Mouse (Mus musculus) frontal cortex, adult 2 months (tissue): Measurements from ENCODE around the gene Cacna1g. TPM values are rescaled to one million over a fixed set of nuclear protein-coding genes. Genes with fewer than 3 reads are reported as not detected.
"Not testable (repeated sequence)": the region's sequence is repeated elsewhere in the genome, so short reads cannot be mapped to it uniquely, and the experiment has no call there.

Source experiments
- DNase-seq, 2 experiments: peaks; one replicate each; pipeline ENCODE4 v3.0.0; 2022; ENCODE audit warnings: low spot score in 1 of 2; ENCODE audit errors: extremely low spot score in 1 of 2
- polyA plus RNA-seq: library from polyadenylated mRNA; depleted of rRNA; stranded (reverse); fragments of >200 nt; gene quantifications from 2 replicates; pipeline ENCODE4 v1.2.3, GENCODE M21; 2012

The Cacna1g gene
- polyA plus RNA-seq, 1 experiment = 191 TPM

GRCm38 (mm10) chr11:94407803-94408321, 66.1 kb downstream of the Cacna1g start:
- peak in 1 of 2 experiments; percentile 48 for DNase-seq

DNA sequence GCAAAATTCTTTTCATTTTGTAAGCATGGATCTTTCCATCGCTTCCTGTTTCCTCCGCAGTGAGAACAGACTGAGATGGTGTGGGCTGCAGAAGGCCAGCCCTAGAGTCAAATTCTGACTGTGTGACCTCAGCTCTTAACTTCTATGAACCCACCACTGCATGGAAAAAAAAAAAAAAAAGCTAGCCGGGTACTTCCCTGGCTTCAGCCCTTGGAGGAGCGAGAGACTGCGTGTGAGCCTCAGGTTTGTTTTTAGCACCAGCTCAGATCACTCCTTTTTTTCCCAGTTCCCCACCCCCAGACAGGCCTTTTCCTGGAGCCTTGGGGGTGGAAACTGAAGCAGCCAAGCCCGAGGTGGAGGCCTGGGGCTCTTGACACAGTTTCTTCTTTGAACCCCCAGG, 68.7 kb downstream of the Cacna1g start:
- DNase-seq = peak in 1 of 2 experiments; percentile 76

- DNase-seq = peak; percentile 70 to 95
Observed at GRCm38 (mm10) chr11:94404641-94405260, 69.2 kb downstream of the Cacna1g start.

- DNase-seq = no peak
Observed at GRCm38 (mm10) chr11:94404178-94404577, 69.8 kb downstream of the Cacna1g start.

- peak in 1 of 2 experiments; percentile 37 for DNase-seq
Observed at GRCm38 (mm10) chr11:94403757-94404156, 70.2 kb downstream of the Cacna1g start.

GRCm38 (mm10) chr11:94402731-94403130, 71.3 kb downstream of the Cacna1g start:
- no peak for DNase-seq

DNA sequence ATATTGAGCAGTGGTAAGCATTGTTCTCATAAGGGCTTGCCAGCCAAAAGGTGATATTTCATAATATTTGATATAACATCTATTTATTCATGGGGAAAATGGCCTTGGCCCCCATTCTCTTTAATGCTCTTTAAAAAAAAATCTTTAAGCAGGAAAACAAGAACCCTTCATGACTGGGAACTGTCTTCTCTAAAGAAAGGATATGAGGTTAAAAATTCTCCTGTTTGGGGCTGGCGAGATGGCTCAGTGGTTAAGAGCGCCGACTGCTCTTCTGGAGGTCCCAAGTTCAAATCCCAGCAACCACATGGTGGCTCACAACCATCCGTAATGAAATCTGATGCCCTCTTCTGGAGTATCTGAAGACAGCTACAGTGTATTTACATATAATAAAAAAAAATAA, 72.0 kb downstream of the Cacna1g start:
- not testable (repeated sequence) for DNase-seq

GRCm38 (mm10) chr11:94400996-94401395, 73.0 kb downstream of the Cacna1g start:
- DNase-seq = no peak

DNA sequence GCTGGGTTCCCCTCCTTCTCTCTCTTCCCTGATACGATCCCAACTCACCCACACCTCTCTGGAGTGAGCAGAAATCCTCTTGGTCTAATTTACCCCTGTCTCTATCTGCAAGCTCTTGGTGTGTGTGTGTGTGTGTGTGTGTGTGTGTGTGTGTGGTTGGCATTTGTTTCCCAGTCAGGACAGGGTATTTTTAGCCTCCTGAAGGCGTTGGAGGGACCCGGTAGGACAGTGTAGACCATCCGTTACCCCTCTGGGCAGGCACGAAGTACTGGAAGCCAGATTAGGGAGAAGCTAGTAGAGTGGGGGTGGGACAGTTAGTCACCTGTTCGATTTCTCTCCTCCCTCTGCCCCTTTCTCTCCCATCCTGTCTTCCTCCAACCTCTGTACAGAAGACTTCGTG, 79.9 kb downstream of the Cacna1g start:
- DNase-seq = no peak

DNA sequence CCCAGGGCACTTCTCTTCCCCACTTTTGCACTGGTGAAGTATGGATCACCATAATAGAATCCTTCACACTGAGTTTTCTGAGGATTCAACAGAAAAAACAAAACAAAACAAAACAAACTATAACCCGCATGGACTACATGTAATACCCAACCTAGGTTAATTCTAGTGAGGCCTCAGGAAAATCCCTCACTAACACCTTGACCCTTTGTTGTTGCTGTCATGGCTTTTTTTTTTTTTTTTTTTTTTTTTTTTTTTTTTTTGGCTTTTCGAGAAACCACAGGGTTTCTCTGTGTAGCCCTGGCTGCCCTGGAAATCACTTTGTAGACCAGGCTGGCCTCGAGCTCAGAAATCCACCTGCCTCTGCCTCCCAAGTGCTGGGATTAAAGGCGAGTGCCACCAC, 80.5 kb downstream of the Cacna1g start:
- DNase-seq = not testable (repeated sequence)

DNA sequence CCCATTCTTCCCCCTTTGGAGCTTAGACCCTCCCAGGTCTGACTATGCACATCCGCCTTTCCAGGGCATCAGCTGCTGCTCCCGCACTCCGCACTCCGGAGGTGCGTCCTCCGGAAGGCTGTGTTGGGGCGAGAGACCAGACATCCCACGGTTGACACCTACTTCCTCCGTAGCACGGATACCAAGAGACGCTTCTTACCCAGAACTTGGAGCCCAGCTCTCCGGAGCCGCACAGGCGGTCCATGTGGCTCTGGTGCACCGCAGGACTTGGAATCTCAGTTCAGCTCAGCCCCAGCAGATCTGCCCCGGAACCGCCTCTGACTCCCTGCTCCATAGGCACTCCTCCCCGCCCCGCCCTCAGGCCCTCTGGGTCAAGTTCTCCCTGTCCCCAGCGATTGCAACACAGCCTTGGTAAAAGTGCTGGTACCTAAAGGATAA, 81.3 kb downstream of the Cacna1g start, which contains the start of gene Abcc3:
Gene Abcc3 (minus strand): TSS at position 326 of the 438 bp plus-strand sequence.
- no peak for DNase-seq

DNA sequence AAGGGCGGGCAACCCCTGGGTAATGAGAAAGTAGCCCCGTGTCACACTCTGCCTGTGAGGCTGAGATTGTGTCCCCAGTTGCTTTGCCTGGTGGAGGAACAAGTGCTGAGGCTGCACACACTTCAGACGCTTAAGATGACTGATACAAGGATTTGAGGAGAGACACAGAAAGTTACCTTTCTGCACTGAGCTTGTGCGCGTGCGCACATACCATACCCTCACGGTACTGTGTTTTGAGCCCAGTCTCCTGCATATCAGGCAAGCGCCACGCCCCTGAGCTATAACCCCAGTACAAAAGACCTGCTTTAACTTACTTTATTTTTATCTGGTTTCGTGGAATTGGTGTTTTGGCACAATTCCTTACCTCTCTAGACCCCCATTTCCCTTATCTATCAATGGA, 82.3 kb downstream of the Cacna1g start:
- DNase-seq = no peak

GRCm38 (mm10) chr11:94390825-94391224, 83.2 kb downstream of the Cacna1g start:
- DNase-seq = no peak

DNA sequence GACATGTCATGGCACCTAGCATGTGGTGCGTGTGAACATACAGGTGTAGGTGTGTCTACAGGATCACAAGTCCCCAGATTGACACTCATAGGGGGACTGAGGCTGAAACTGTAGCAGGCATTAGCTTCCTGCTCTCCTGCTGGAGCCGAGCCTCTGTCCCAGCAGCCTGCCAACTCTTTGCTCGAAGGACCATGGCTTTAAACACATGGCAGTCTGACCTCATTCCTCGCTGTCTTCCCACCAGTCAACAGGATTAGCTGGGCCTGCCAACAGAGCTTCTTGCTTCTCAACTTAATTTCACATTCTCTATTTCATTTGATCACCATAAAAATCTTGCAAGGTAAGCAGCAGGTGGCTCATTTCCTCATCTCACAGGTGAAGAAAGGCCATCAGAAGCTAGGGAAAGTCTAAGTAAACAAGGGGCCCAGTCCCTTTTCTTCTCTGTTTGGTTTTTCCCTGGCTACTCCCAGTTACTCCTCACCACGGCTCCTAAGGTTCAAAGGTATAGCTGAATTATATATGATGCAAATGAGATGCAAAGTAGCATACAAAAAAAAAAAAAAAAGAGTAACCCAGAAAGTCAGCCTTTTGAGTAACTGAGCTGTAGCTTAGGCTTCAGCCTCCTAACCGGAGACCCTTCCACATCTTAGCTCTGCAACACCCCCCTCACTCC, 84.1 kb downstream of the Cacna1g start:
- no peak for DNase-seq

DNA sequence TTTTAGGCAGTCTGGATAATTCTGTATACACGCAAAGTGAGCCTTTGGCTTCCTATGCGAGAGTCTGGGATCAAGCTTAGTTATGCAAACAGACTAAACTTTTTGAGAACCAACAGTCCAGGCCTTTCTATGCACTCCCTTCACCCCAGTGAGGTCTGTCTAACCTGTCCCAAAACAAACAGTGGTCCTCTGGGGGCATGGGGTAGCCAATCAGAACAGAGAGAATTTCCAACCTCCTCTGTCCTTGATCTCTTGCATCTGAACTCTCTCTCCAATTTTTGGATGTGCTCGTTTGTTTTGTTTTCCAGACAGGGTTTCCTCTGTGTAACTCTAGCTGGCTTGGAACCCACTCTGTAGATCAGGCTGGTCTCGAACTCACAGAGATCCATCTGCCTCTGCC, 85.0 kb downstream of the Cacna1g start:
- DNase-seq = no peak

- DNase-seq = no peak
Observed at GRCm38 (mm10) chr11:94387756-94388155, 86.2 kb downstream of the Cacna1g start.

- DNase-seq = no peak
Observed at GRCm38 (mm10) chr11:94385977-94386771, 87.8 kb downstream of the Cacna1g start.

- no peak for DNase-seq
Observed at GRCm38 (mm10) chr11:94379736-94380135, 94.3 kb downstream of the Cacna1g start.

- DNase-seq = no peak
Observed at GRCm38 (mm10) chr11:94379061-94379460, 94.9 kb downstream of the Cacna1g start.

DNA sequence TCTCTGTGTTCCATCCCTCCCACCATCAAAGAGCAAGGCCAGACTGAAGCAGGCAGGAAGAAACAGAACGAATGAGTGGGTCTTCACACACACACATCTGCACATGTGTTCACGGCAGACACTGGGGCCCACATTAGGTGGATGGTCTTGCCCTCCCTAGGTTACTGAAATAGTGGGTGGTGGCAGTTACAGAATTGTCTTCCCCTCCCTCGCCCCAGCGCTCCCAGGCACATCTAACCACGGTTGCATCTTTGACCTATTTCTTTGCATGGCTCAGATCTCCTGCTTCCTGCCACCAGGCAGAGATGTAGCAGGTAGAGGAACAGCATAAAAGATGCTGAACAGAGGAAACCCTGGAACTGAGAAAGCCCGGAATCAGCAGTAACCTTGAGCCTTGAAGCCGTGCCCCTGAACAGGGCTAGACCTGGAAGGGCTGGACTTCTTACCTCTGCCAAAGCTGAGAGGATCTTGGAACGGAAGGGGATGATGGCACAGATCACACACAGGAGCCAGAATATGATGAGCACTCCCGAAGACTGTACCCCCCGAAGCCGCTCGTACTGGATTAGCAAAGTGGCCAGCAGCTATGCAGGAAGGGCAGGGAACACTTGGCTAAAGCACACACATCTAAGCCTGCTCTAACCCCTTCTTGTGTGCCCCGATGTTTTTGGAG, 99.6 kb downstream of the Cacna1g start:
- no peak for DNase-seq

DNA sequence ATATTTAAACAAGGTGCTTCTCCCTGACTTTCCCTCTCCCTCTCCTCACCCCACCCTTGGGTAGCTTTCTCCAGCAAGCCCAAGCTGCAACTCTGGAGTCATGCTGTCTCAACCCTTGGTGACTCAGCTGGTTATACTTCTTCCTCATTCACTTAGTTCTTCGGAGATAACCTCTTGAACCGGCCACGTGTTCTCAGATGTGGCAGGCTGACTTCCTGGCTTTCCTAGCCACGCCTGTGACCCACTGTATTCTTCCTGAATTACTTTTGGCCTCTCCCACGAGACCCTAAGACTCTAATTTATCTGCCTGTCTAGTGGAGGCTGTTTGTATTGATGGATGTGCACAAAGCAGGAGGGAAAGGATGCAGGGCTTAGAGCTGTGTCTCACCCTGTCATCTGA, 103.2 kb downstream of the Cacna1g start:
- DNase-seq = no peak
